Mouse (Mus musculus): ENCODE measurements at regions not wholly inside any gene's neighbourhood (a gene's known extent, or its start where the extent isn't known, plus 50 kb on each side); places are given as distances from the start of the nearest gene placed in this dataset.
A peak's percentile ranks its signal among the peaks of the same experiment; 100 is the strongest.

DNA sequence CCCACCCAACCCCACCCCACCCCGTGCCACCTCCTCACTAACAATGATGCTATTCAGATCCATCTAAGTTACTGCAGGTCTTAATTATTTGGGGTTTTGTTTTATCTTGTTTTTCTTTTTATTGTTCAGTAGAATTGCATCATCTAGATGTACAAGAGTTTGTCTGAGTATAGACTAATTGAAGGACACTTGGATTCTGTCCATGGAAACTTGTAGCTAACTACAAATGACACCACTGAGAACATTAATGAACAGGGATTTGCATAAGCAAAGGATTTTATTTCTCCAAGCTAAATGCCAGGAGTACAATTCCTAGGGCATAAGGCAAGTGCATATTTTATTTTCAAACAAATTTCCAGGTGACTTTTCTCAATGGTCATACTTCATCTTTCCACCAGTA is 318.4 kb upstream of the Slc7a11 start:
- DNase-seq (ENCODE audit: low spot score), result peak; percentile 51
- H3K9ac ChIP-seq (ENCODE audit: low read length), result no peak overlapping the region
- H3K4me1 ChIP-seq (ENCODE audit: control insufficient read depth, insufficient read depth, low read length), result no peaks in the 10 kb centered on the region
- no peaks in the 10 kb centered on the region for H3K9me3 ChIP-seq (replicated peaks; ENCODE audit: control insufficient read depth, low read length)
- H3K4me3 ChIP-seq (ENCODE audit: low read depth, low read length), result no peak overlapping the region
- no peak overlapping the region for H3K27ac ChIP-seq (ENCODE audit: low read depth, low read length)
- no peaks in the 10 kb centered on the region for H3K27me3 ChIP-seq (replicated peaks; ENCODE audit: control insufficient read depth, insufficient read depth, low read length)
- ATAC-seq, result no peak; the same call in 1 of the 2 replicates
- WGBS, result 0% methylated on average over 1 of the region's 1 CpGs
- H3K4me2 ChIP-seq (ENCODE audit: low read length), result no peak overlapping the region
- H3K36me3 ChIP-seq (ENCODE audit: control insufficient read depth, insufficient read depth, low read length), result no peaks in the 10 kb centered on the region

- WGBS, result 87% methylated on average over 1 of the region's 1 CpGs
- H3K4me1 ChIP-seq (ENCODE audit: control insufficient read depth, insufficient read depth, low read length), result no peaks in the 10 kb centered on the region
- H3K4me2 ChIP-seq (ENCODE audit: low read length), result no peak overlapping the region
- ATAC-seq (no peak), DNase-seq (ENCODE audit: low spot score) (no peak)
- H3K4me3 ChIP-seq (ENCODE audit: low read depth, low read length), result no peak overlapping the region
- no peaks in the 10 kb centered on the region for H3K27me3 ChIP-seq (replicated peaks; ENCODE audit: control insufficient read depth, insufficient read depth, low read length)
- no peaks in the 10 kb centered on the region for H3K36me3 ChIP-seq (ENCODE audit: control insufficient read depth, insufficient read depth, low read length)
- no peak overlapping the region for H3K9ac ChIP-seq (ENCODE audit: low read length)
- no peaks in the 10 kb centered on the region for H3K9me3 ChIP-seq (replicated peaks; ENCODE audit: control insufficient read depth, low read length)
- no peak overlapping the region for H3K27ac ChIP-seq (ENCODE audit: low read depth, low read length)
Observed at GRCm38 (mm10) chr3:50758106-50758505, 314.7 kb upstream of the Slc7a11 start.

DNA sequence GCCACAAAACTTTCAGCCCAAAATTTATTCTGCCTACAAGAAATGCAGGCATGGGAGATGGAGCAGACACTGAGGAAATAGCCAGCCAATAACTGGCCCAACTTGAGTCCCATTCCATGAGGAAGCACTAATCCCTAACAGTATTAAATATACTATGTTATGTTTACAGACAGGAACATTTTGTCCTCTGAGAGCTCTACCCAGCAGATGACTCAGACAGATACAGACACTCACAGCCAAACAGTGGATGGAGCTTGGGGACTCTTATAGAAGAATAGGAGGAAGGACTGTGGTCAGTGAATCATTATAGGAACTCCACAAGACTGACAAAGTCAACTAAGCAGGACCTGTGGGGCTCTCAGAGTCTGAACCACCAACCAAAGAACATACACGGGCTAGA is 293.8 kb upstream of the Slc7a11 start:
- 86% methylated on average over 1 of the region's 1 CpGs for WGBS

GRCm38 (mm10) chr3:50719035-50719434 is 275.6 kb upstream of the Slc7a11 start:
- Histone ChIP-seq H3K4me2 (ENCODE audit: low read length) (no peak overlapping the region), H3K36me3 (ENCODE audit: control insufficient read depth, insufficient read depth, low read length) (no peaks in the 10 kb centered on the region), H3K27ac (ENCODE audit: low read depth, low read length) (no peak overlapping the region), H3K4me1 (ENCODE audit: control insufficient read depth, insufficient read depth, low read length) (no peaks in the 10 kb centered on the region), H3K9me3 (replicated peaks; ENCODE audit: control insufficient read depth, low read length) (no peaks in the 10 kb centered on the region), H3K27me3 (replicated peaks; ENCODE audit: control insufficient read depth, insufficient read depth, low read length) (no peaks in the 10 kb centered on the region), H3K9ac (ENCODE audit: low read length) (no peak overlapping the region), H3K4me3 (ENCODE audit: low read depth, low read length) (no peak overlapping the region)
- DNase-seq (ENCODE audit: low spot score) (no peak), ATAC-seq (no peak)
- WGBS, result 89% methylated on average over 5 of the region's 5 CpGs

More for the DNA sequence above, 293.8 kb upstream of the Slc7a11 start:
- Histone ChIP-seq H3K4me2 (ENCODE audit: low read length) (no peak overlapping the region), H3K9me3 (replicated peaks; ENCODE audit: control insufficient read depth, low read length) (no peaks in the 10 kb centered on the region), H3K36me3 (ENCODE audit: control insufficient read depth, insufficient read depth, low read length) (no peaks in the 10 kb centered on the region), H3K27me3 (replicated peaks; ENCODE audit: control insufficient read depth, insufficient read depth, low read length) (no peaks in the 10 kb centered on the region), H3K9ac (ENCODE audit: low read length) (no peak overlapping the region), H3K4me1 (ENCODE audit: control insufficient read depth, insufficient read depth, low read length) (no peaks in the 10 kb centered on the region), H3K4me3 (ENCODE audit: low read depth, low read length) (no peak overlapping the region), H3K27ac (ENCODE audit: low read depth, low read length) (no peak overlapping the region)
- DNase-seq (ENCODE audit: low spot score) (no peak), ATAC-seq (no peak)

DNA sequence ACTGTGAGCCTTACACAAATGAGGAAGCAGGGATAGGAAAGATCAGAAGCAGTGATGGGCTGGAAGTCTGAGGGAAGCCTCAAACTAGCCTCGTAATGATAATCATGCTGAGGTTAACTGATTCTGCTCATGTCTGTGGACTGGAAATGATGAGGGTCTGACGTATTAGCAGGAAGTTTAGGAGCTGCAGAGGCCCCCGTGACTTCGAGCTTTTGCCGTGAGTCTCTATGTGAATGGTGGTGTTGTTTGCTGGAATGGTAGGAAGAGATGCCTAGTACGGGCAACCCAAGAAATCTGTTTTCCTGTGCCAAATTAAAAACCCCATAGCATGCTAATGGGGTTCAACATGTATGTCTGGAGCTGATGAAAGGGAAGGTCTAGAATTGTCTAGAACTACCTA is 270.0 kb upstream of the Slc7a11 start:
- no peak for DNase-seq (ENCODE audit: low spot score)
- WGBS, result 89% methylated on average over 6 of the region's 6 CpGs

GRCm38 (mm10) chr3:50709415-50709989 is 266.1 kb upstream of the Slc7a11 start:
- ATAC-seq, result peak; percentile 64
- no peak overlapping the region for H3K4me3 ChIP-seq (ENCODE audit: low read depth, low read length)
- H3K4me2 ChIP-seq (ENCODE audit: low read length), result peak overlapping the region; percentile 14; the same call in 1 of the 2 replicates

More for the DNA sequence above, 270.0 kb upstream of the Slc7a11 start:
- Histone ChIP-seq H3K4me3 (ENCODE audit: low read depth, low read length) (no peak overlapping the region), H3K9me3 (replicated peaks; ENCODE audit: control insufficient read depth, low read length) (no peaks in the 10 kb centered on the region), H3K27me3 (replicated peaks; ENCODE audit: control insufficient read depth, insufficient read depth, low read length) (no peaks in the 10 kb centered on the region), H3K27ac (ENCODE audit: low read depth, low read length) (no peak overlapping the region), H3K4me2 (ENCODE audit: low read length) (no peak overlapping the region), H3K36me3 (ENCODE audit: control insufficient read depth, insufficient read depth, low read length) (no peaks in the 10 kb centered on the region), H3K4me1 (ENCODE audit: control insufficient read depth, insufficient read depth, low read length) (no peaks in the 10 kb centered on the region), H3K9ac (ENCODE audit: low read length) (no peak overlapping the region)
- ATAC-seq, result no peak

DNA sequence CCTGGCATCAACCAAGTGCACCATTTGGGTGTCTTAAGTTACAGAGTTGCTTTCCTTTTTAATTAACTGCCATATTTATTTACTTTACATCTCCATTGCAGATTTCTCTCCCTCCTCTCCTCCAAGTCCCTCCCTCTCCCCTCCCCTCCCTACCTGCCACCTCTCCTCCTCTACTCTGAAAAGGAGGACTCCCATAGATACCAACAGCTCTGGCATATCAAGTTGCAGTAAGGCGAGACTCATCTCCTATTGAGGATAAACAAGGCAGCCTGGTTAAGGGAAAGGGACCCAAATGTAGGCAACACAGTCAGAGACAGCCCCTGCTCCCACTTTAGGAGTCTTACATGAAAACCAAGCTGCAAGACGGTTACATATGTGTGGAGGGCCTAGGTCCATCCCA is 263.3 kb upstream of the Slc7a11 start:
- no peak for ATAC-seq
- H3K27ac ChIP-seq (ENCODE audit: low read depth, low read length), result no peak overlapping the region
- H3K4me1 ChIP-seq (ENCODE audit: control insufficient read depth, insufficient read depth, low read length), result no peaks in the 10 kb centered on the region
- no peaks in the 10 kb centered on the region for H3K27me3 ChIP-seq (replicated peaks; ENCODE audit: control insufficient read depth, insufficient read depth, low read length)
- no peak overlapping the region for H3K4me2 ChIP-seq (ENCODE audit: low read length)
- H3K36me3 ChIP-seq (ENCODE audit: control insufficient read depth, insufficient read depth, low read length), result no peaks in the 10 kb centered on the region
- 74% methylated on average over 2 of the region's 2 CpGs for WGBS
- H3K9me3 ChIP-seq (replicated peaks; ENCODE audit: control insufficient read depth, low read length), result peaks cover 4% of the 10 kb centered on the region; the same call in 1 of the 2 replicates
- no peak overlapping the region for H3K4me3 ChIP-seq (ENCODE audit: low read depth, low read length)
- no peak overlapping the region for H3K9ac ChIP-seq (ENCODE audit: low read length)
- DNase-seq (ENCODE audit: low spot score), result no peak

More at GRCm38 (mm10) chr3:50709415-50709989, 266.1 kb upstream of the Slc7a11 start:
- Histone ChIP-seq H3K27me3 (replicated peaks; ENCODE audit: control insufficient read depth, insufficient read depth, low read length) (no peaks in the 10 kb centered on the region), H3K9me3 (replicated peaks; ENCODE audit: control insufficient read depth, low read length) (no peaks in the 10 kb centered on the region), H3K27ac (ENCODE audit: low read depth, low read length) (no peak overlapping the region), H3K36me3 (ENCODE audit: control insufficient read depth, insufficient read depth, low read length) (no peaks in the 10 kb centered on the region), H3K9ac (ENCODE audit: low read length) (no peak overlapping the region), H3K4me1 (ENCODE audit: control insufficient read depth, insufficient read depth, low read length) (no peaks in the 10 kb centered on the region)
- peak; percentile 59 for DNase-seq (ENCODE audit: low spot score)
- 10% methylated on average over 12 of the region's 12 CpGs for WGBS

DNA sequence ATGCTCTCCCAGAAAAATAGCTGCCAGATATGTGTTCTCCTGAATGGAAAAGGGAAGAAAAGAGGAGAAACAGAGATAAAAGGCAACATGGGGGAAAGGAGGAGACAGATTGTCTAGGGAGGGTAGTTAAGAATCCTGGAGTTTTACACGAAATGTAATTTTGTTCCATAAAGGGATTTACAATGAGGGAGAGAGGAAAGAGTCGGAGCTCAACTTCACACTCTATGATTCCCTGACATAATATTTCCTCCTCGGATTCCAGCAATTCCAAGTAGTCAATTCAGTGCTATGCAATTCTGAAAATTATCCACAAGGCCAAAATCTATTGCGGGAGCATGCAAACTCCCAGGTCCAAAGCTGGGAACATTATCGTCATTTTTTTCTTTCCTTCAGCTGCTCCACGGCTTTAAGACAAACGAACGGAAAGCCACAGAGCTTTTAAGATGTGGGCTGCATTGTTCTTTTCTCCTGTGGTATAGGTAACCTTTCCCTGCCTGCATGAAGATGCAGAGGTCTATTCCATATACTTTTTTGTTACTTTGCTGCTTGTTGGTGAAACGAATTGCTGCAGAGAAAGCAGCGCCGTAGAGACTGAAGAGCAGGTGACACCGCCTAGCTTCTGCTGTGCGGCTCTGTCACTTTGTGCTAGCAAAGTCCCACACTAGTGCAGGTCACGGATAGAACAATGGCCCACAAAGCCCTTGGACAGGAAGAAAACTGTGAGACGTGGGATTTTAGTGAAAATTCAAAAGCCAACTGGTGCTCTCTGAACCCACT is 251.7 kb upstream of the Slc7a11 start:
- Histone ChIP-seq H3K9me3 (replicated peaks; ENCODE audit: control insufficient read depth, low read length) (no peaks in the 10 kb centered on the region), H3K4me1 (ENCODE audit: control insufficient read depth, insufficient read depth, low read length) (peaks cover 3% of the 10 kb centered on the region; the same call in 1 of the 2 replicates), H3K4me2 (ENCODE audit: low read length) (no peak overlapping the region), H3K36me3 (ENCODE audit: control insufficient read depth, insufficient read depth, low read length) (no peaks in the 10 kb centered on the region), H3K9ac (ENCODE audit: low read length) (no peak overlapping the region), H3K4me3 (ENCODE audit: low read depth, low read length) (no peak overlapping the region), H3K27me3 (replicated peaks; ENCODE audit: control insufficient read depth, insufficient read depth, low read length) (no peaks in the 10 kb centered on the region), H3K27ac (ENCODE audit: low read depth, low read length) (no peak overlapping the region)
- DNase-seq (ENCODE audit: low spot score) (no peak), ATAC-seq (no peak)
- 65% methylated on average over 15 of the region's 15 CpGs for WGBS

GRCm38 (mm10) chr3:50694497-50694896 is 251.1 kb upstream of the Slc7a11 start:
- no peak overlapping the region for H3K4me2 ChIP-seq (ENCODE audit: low read length)
- DNase-seq (ENCODE audit: low spot score) (peak; percentile 58), ATAC-seq (no peak)
- no peak overlapping the region for H3K27ac ChIP-seq (ENCODE audit: low read depth, low read length)
- H3K4me3 ChIP-seq (ENCODE audit: low read depth, low read length), result no peak overlapping the region
- H3K36me3 ChIP-seq (ENCODE audit: control insufficient read depth, insufficient read depth, low read length), result no peaks in the 10 kb centered on the region
- WGBS, result 26% methylated on average over 8 of the region's 8 CpGs
- H3K9ac ChIP-seq (ENCODE audit: low read length), result no peak overlapping the region
- H3K9me3 ChIP-seq (replicated peaks; ENCODE audit: control insufficient read depth, low read length), result no peaks in the 10 kb centered on the region
- no peaks in the 10 kb centered on the region for H3K27me3 ChIP-seq (replicated peaks; ENCODE audit: control insufficient read depth, insufficient read depth, low read length)
- H3K4me1 ChIP-seq (ENCODE audit: control insufficient read depth, insufficient read depth, low read length), result peaks cover 3% of the 10 kb centered on the region; the same call in 1 of the 2 replicates

Data from forebrain, embryonic 14.5 days (tissue).